Mouse (Mus musculus) lung, postnatal 10 days (tissue): ENCODE measurements at regions not wholly inside any gene's neighbourhood (a gene's known extent, or its start where the extent isn't known, plus 50 kb on each side); places are given as distances from the start of the nearest gene placed in this dataset.

Source experiments
- DNase-seq: peaks from one replicate; pipeline ENCODE4 v3.0.0; 2021

- DNase-seq, result peak; percentile 66
These were observed 88.4 kb upstream of the Plxnc1 start for GRCm38 (mm10) chr10:95032760-95033716.

DNA sequence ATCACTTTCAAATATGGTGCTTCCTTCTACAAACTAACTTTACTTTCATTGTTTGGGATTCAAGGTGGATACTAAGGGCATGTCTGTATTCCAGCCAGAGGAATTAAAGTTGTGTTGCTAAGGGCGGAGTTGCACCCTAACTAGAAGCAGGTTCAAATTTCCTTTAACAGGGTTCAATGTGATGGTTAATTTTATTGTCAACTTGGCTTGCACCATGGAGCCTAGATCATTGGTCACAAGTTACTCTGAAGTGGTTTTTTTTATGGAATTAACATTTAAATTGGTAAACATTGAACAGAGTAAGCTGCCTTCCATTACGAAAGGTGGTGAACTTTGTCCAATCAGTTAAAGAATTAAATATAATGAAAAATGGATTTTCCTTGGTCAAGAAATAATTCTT lies 86.7 kb upstream of the Plxnc1 start:
- DNase-seq, result no peak

- DNase-seq, result no peak
These were observed 86.2 kb upstream of the Plxnc1 start for GRCm38 (mm10) chr10:95030801-95031200.

GRCm38 (mm10) chr10:95029554-95029953 lies 84.9 kb upstream of the Plxnc1 start:
- no peak for DNase-seq

GRCm38 (mm10) chr10:95025569-95026327 lies 81.1 kb upstream of the Plxnc1 start:
- DNase-seq, result no peak

GRCm38 (mm10) chr10:95021209-95021608 lies 76.6 kb upstream of the Plxnc1 start:
- DNase-seq, result no peak

- no peak for DNase-seq
These were observed 72.3 kb upstream of the Plxnc1 start for GRCm38 (mm10) chr10:95016896-95017295.

DNA sequence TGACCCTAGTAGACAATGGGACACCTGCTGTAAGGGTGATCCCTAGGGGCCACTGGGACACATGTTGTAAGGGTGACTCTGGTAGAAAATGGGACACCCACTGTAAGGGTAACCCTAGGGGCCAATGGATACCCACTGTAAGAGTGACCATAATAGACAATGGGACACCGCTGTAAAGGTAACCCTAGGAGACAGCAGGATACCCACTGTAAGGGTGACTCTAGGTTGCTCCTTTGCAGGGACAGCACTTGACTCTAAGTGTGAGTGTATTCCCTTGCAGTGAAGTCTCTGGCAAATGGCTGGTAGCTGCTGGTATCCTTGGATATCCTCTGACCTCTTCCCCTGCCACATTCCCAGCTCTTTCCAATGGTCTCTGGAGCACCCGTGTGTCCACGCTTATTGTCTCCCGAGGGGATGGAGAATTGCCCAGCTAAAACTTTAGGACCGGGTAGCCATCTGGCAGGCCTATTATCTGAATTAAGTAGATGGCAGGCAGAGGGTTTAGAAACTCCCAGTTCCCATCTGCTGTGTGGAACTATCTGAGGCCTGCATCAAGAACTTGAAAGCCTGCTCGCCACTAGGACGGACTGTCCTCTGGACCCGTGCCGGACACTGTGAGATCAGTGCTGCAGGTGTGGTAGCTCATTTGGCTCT lies 70.8 kb upstream of the Plxnc1 start:
- no peak for DNase-seq

DNA sequence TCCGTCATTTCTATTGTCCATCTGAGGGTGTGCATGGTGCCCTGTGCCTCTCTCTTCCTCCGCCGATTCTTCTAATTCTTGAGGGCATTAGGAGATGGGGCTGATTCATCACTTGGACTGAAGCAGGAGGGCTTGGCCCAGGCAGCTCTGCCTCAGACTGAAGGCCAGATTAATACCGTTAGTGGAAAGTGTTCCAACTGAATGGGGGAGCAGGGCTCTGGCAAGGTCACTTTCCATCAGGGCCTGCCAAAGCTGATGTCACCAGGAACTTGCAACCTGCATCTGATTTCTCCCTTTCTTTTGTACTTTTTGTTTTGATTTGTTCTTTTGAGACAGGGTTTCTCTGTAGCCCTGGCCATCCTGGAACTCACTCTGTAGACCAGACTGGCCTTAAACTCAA lies 69.3 kb upstream of the Plxnc1 start:
- peak; percentile 76 for DNase-seq

DNA sequence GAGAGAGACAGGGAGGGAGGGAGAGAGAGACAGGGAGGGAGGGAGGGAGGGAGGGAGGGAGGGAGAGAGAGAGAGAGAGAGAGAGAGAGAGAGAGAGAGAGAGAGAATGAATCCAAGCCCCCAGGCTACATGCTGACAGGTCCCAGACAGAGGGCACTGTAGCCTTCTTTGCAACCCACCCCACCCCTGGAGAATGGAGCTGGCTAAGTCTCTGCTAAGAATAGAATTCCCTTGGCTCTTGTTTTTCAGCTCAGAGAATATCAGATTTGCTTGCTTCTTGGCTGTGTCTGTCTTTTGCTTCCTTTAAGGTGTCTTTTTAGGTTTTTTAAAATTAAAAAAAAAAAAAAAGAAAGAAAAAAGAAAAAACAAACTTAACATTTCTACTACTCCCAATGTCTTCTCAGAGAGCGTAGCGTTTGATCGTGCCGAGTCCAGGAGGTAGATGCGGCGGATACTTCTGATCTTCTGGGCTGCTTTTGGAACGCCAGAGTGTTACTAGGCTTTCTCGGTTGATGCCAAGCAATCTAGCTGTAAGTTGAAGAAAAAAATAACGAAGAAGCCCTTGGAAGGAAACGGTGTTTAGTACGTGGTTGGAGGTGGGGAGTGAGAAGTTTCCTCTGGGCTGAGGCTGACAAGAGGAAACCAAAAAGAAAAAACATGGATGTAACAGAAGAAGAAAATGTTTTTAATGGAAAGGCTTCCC lies 68.7 kb upstream of the Plxnc1 start:
- DNase-seq, result no peak

DNA sequence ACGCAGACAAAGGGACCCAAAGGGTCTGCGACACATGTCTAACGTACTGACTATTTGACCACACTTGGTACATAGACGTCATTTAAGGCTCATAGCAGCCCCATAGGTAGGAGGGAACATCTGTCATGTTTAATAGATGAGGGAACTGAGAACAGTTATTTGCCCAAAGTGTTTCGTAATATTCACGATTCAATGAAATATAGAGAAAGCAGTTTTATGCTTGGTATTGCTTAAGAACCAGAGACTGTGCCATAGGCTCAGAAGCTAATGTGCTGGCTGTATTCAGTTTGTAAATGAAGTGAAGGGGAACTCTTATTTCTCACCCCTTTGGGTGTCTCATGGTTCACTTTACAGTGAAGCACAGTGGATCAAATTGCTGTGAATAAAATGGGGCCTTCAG lies 65.7 kb upstream of the Plxnc1 start:
- no peak for DNase-seq

GRCm38 (mm10) chr10:95009081-95009480 lies 64.4 kb upstream of the Plxnc1 start:
- DNase-seq, result no peak

- DNase-seq, result peak; percentile 72
These were observed 59.6 kb upstream of the Plxnc1 start for GRCm38 (mm10) chr10:95004065-95004763.

GRCm38 (mm10) chr10:95003621-95004020 lies 59.0 kb upstream of the Plxnc1 start:
- peak; percentile 54 for DNase-seq

- no peak for DNase-seq
These were observed 57.0 kb upstream of the Plxnc1 start for GRCm38 (mm10) chr10:95001650-95002049.

DNA sequence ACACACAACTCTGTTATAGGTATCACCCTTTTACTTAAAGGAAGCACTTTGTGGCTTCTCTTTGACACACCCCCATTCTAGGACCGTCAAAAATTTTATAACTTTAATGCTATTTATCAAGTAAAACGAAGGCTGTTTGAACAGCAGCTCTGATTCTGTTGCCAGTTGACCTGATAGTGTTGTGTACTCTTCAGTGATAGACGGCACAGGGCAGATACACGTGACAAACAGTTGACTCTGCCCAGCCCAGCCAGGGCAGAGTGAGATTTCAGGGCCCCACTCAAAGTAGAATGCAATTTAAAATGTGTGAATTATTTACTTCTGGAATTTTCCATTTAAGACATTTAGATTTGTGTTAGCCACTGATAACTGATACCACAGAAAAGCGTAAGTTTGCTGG lies 55.1 kb upstream of the Plxnc1 start:
- DNase-seq, result no peak
